Mouse (Mus musculus): ENCODE data around the gene Nek6. TPM values are rescaled to one million over a fixed set of nuclear protein-coding genes. Genes with fewer than 3 reads are reported as not detected.

The Nek6 gene
- total and polyA plus RNA-seq, 2 experiments from 2014 or later, result 18.1 to 25.5 TPM

DNA sequence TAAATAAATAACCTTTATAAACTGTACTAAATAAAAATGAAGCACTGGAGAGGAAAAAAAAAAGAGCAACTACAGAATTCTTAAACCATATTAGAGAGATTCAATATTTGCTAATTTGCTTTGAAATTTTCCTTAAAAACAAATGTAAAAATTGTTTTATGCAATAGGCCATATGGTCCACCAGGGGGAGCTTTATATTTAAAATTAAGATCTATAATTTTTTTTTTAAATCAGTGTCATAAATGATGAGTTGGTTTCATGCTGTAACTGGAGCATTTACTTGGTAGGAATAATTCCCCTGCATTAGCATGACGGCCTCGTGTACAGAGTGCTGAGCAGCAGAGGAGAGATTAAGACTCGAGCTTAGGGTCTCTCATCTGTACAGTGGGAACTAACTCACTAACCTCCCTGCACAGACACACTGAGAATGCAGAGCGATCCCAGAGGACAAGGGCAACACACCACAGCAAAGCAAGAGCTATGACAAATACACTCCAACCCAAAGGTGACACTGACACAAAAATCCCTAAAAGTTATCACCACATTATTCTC lies 126.3 kb downstream of the Nek6 start:
- peaks cover 82% of the 10 kb centered on the region for H3K36me3 ChIP-seq (replicated peaks; ENCODE audit: control insufficient read depth, insufficient read depth, low read length)
- DNase-seq (ENCODE audit: low spot score) (no peak), ATAC-seq (ENCODE audit: insufficient read depth, low read depth) (no peak)
- no peak overlapping the region for H3K27ac ChIP-seq (ENCODE audit: low read depth)
- 75% methylated on average over 4 of the region's 4 CpGs for WGBS
- H3K9ac ChIP-seq (replicated peaks; ENCODE audit: low read depth, low read length), result no peak overlapping the region
- H3K4me1 ChIP-seq (ENCODE audit: control insufficient read depth, insufficient read depth), result peaks cover 1% of the 10 kb centered on the region; the same call in 1 of the 2 replicates
- H3K27me3 ChIP-seq (ENCODE audit: control insufficient read depth, insufficient read depth, low read length), result no peaks in the 10 kb centered on the region
- no peaks in the 10 kb centered on the region for H3K9me3 ChIP-seq (replicated peaks; ENCODE audit: control insufficient read depth, low read length)
- no peak overlapping the region for H3K4me2 ChIP-seq (ENCODE audit: low read depth, low read length)
- TF ChIP-seq CTCF (IDR thresholded peaks at IDR 0.05; ENCODE audit: low read depth) (peak; percentile 34), EP300 (IDR thresholded peaks at IDR 0.05; ENCODE audit: low read depth) (no peak)
- H3K4me3 ChIP-seq (ENCODE audit: low read depth, low read length), result no peak overlapping the region

- 86% methylated on average over 1 of the region's 1 CpGs for WGBS
- Histone ChIP-seq H3K4me1 (ENCODE audit: control insufficient read depth, insufficient read depth) (peaks cover 8% of the 10 kb centered on the region), H3K27me3 (ENCODE audit: control insufficient read depth, insufficient read depth, low read length) (no peaks in the 10 kb centered on the region), H3K9ac (replicated peaks; ENCODE audit: low read depth, low read length) (no peak overlapping the region), H3K9me3 (replicated peaks; ENCODE audit: control insufficient read depth, low read length) (no peaks in the 10 kb centered on the region), H3K27ac (ENCODE audit: low read depth) (no peak overlapping the region), H3K4me3 (ENCODE audit: low read depth, low read length) (no peak overlapping the region), H3K4me2 (ENCODE audit: low read depth, low read length) (no peak overlapping the region), H3K36me3 (replicated peaks; ENCODE audit: control insufficient read depth, insufficient read depth, low read length) (peaks cover 46% of the 10 kb centered on the region)
- TF ChIP-seq EP300 (IDR thresholded peaks at IDR 0.05; ENCODE audit: low read depth), result no peak
- no peak for TF ChIP-seq CTCF (IDR thresholded peaks at IDR 0.05; ENCODE audit: low read depth)
- ATAC-seq (ENCODE audit: insufficient read depth, low read depth) (no peak), DNase-seq (ENCODE audit: low spot score) (no peak)
Observed at GRCm38 (mm10) chr2:38641761-38642160, 130.3 kb downstream of the Nek6 start.

DNA sequence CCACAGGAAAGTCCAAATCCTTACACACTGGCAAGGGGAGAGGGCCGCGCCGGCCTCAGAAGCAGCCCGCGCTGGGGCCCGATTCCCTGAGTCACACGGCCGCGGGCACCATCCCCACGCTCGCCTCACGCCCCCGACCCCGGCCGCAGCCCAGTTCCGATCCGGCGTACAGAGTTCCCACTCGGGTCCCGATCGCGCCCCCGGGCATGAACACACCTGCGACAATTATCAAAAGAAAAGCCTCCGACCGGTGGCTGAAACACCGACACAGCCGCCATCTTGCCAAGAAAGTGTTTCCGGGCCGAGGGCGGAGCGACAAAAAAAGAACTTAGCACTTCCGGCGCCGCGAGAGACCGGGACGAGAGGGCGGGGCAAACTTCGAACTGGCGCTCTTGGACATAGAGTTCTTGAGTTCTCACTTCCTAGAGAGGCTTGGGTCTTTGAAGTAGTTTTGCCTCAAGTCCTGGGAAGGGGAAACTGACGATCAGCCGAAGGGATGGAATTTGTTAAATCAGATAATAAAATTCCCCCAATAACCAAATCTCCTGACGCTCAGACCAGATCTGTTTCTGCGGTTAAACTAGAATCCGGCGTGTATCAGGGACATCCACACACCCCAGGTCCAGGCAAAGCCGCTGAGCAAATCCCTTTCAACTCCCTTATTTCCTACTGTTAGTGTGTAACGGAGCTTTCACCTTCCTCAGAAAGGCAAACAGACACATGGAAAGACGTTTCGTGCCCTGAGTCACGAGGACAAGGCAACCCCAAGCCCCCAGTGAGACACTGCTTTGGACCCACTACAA lies 132.4 kb downstream of the Nek6 start, which contains the start of gene Psmb7:
TSS of gene Psmb7 (minus strand) at position 463 of the 803 bp plus-strand sequence.
- Histone ChIP-seq H3K27ac (ENCODE audit: low read depth) (peak within 1 kb of the TSS; percentile 73), H3K9ac (replicated peaks; ENCODE audit: low read depth, low read length) (peak within 1 kb of the TSS; percentile 89), H3K4me2 (ENCODE audit: low read depth, low read length) (peak within 1 kb of the TSS; percentile 82), H3K27me3 (ENCODE audit: control insufficient read depth, insufficient read depth, low read length) (no peaks in the 10 kb centered on the region), H3K4me3 (ENCODE audit: low read depth, low read length) (peak within 1 kb of the TSS; percentile 92), H3K36me3 (replicated peaks; ENCODE audit: control insufficient read depth, insufficient read depth, low read length) (peaks cover 29% of the 10 kb centered on the region), H3K4me1 (ENCODE audit: control insufficient read depth, insufficient read depth) (peaks cover 8% of the 10 kb centered on the region), H3K9me3 (replicated peaks; ENCODE audit: control insufficient read depth, low read length) (no peaks in the 10 kb centered on the region)
- peak; percentile 94 for DNase-seq (ENCODE audit: low spot score)
- TF ChIP-seq CTCF (IDR thresholded peaks at IDR 0.05; ENCODE audit: low read depth) (no peak), EP300 (IDR thresholded peaks at IDR 0.05; ENCODE audit: low read depth) (no peak)
- 2% methylated on average over 52 of the region's 52 CpGs for WGBS
- ATAC-seq (ENCODE audit: insufficient read depth, low read depth), result peak; percentile 88

Small RNA genes within 50 kb of the gene (microRNA-seq; reads per million reads assigned to microRNA genes)
- not detected for gene Gm27634

Other genes with a start within 250 kb of the Nek6 start
- gene Dennd1a, start 224.3 kb upstream of the Nek6 start, total RNA-seq (2014; rRNA removed; ENCODE audit: low replicate concordance), result 15.8 and 23.7 TPM in 2 replicates
- 5.7 and 5.8 TPM in 2 replicates for gene Dennd1a, start 224.3 kb upstream of the Nek6 start, polyA plus RNA-seq (2015; fragmentation: Nextera tagmentation; extraction: Ambion mirVana)
- gene Lhx2, start 172.4 kb upstream of the Nek6 start, total RNA-seq (2014; rRNA removed; ENCODE audit: low replicate concordance), result not detected in 2 replicates
- 0.04 TPM in 1 of 2 replicates, not detected in the other for gene Lhx2, start 172.4 kb upstream of the Nek6 start, polyA plus RNA-seq (2015; fragmentation: Nextera tagmentation; extraction: Ambion mirVana)
- 220 and 239 TPM in 2 replicates for gene Psmb7, start 132.4 kb downstream of the Nek6 start, total RNA-seq (2014; rRNA removed; ENCODE audit: low replicate concordance)
- gene Psmb7, start 132.4 kb downstream of the Nek6 start, polyA plus RNA-seq (2015; fragmentation: Nextera tagmentation; extraction: Ambion mirVana), result 241 and 243 TPM in 2 replicates
- gene Nr5a1, start 202.9 kb downstream of the Nek6 start, total RNA-seq (2014; rRNA removed; ENCODE audit: low replicate concordance), result not detected in 2 replicates
- gene Nr5a1, start 202.9 kb downstream of the Nek6 start, polyA plus RNA-seq (2015; fragmentation: Nextera tagmentation; extraction: Ambion mirVana), result not detected in 2 replicates